Mouse (Mus musculus) bone marrow macrophage, adult 2 months (primary cell): Measurements from ENCODE around the gene Ecel1. TPM values are rescaled to one million over a fixed set of nuclear protein-coding genes. Genes with fewer than 3 reads are reported as not detected.
A peak's percentile ranks its signal among the peaks of the same experiment; 100 is the strongest.

ENCODE experiments used
- H3K27ac ChIP-seq: 2 replicates; pipeline ENCODE4 v1.5.1; 2012; ENCODE audit warnings: low read depth, low read length; ENCODE audit not compliant: insufficient read depth
- H3K4me1 ChIP-seq: 2 replicates; pipeline ENCODE4 v1.6.1; 2012; ENCODE audit warnings: low read length; ENCODE audit not compliant: control insufficient read depth, insufficient read depth
- H3K4me3 ChIP-seq: 2 replicates; pipeline ENCODE4 v1.5.1; 2012; ENCODE audit warnings: mild to moderate bottlenecking, low read length, moderate library complexity; ENCODE audit not compliant: insufficient read depth
- CTCF ChIP-seq: IDR thresholded peaks from 2 replicates; pipeline ENCODE4 v1.5.1; 2012; ENCODE audit warnings: low read depth, mild to moderate bottlenecking, low read length, moderate library complexity
- POLR2A ChIP-seq: IDR thresholded peaks from 2 replicates; pipeline ENCODE4 v1.6.1; 2012; ENCODE audit warnings: mild to moderate bottlenecking, low read depth, low read length, borderline replicate concordance
- polyA plus RNA-seq: library from polyadenylated mRNA; stranded (reverse); fragments of >200 nt; gene quantifications from 2 replicates; pipeline ENCODE4 v1.2.4, GENCODE M21; 2012; ENCODE audit not compliant: missing spikeins, insufficient read depth, insufficient read length

Ecel1 gene
- not detected in 2 replicates for polyA plus RNA-seq

- no peaks in the 10 kb centered on the region for H3K4me1 ChIP-seq
- H3K27ac ChIP-seq, result no peak within 1 kb of the TSS
- TF ChIP-seq POLR2A (no peak), CTCF (no peak)
- H3K4me3 ChIP-seq, result no peak within 1 kb of the TSS
Observed at GRCm38 (mm10) chr1:87156199-87156587, at the start of gene Ecel1. Gene Ecel1 (minus strand): TSS chr1:87156521.

GRCm38 (mm10) chr1:87205502-87205901 is 49.2 kb upstream of the Ecel1 start:
- H3K4me1 ChIP-seq, result peaks cover 19% of the 10 kb centered on the region
- no peak for TF ChIP-seq CTCF
- no peak for TF ChIP-seq POLR2A
- H3K27ac ChIP-seq, result no peak overlapping the region
- H3K4me3 ChIP-seq, result no peak overlapping the region

- TF ChIP-seq POLR2A (no peak), CTCF (no peak)
Observed at GRCm38 (mm10) chr1:87205038-87205437, 48.7 kb upstream of the Ecel1 start.

GRCm38 (mm10) chr1:87204465-87204864 is 48.1 kb upstream of the Ecel1 start, which contains the start of gene Chrng:
Gene Chrng (plus strand): TSS chr1:87204657.
- H3K4me3 ChIP-seq, result no peak within 1 kb of the TSS
- no peak within 1 kb of the TSS for H3K27ac ChIP-seq
- no peak for TF ChIP-seq POLR2A
- TF ChIP-seq CTCF, result no peak
- peaks cover 21% of the 10 kb centered on the region for H3K4me1 ChIP-seq

More at GRCm38 (mm10) chr1:87205038-87205437, 48.7 kb upstream of the Ecel1 start:
- Histone ChIP-seq H3K27ac (no peak overlapping the region), H3K4me3 (no peak overlapping the region), H3K4me1 (peaks cover 21% of the 10 kb centered on the region)

GRCm38 (mm10) chr1:87203779-87204178 is 47.5 kb upstream of the Ecel1 start:
- Histone ChIP-seq H3K27ac (no peak overlapping the region), H3K4me3 (no peak overlapping the region), H3K4me1 (peaks cover 21% of the 10 kb centered on the region)
- TF ChIP-seq CTCF (no peak), POLR2A (no peak)

GRCm38 (mm10) chr1:87201848-87202247 is 45.5 kb upstream of the Ecel1 start:
- Histone ChIP-seq H3K27ac (peak overlapping the region; percentile 30), H3K4me3 (no peak overlapping the region), H3K4me1 (peaks cover 21% of the 10 kb centered on the region)
- TF ChIP-seq POLR2A (no peak), CTCF (no peak)

- Histone ChIP-seq H3K4me1 (peaks cover 21% of the 10 kb centered on the region), H3K4me3 (no peak overlapping the region), H3K27ac (peak overlapping the region; percentile 72)
- TF ChIP-seq CTCF (no peak), POLR2A (no peak)
Observed at GRCm38 (mm10) chr1:87200811-87201210, 44.5 kb upstream of the Ecel1 start.

- Histone ChIP-seq H3K4me3 (no peak overlapping the region), H3K4me1 (peaks cover 17% of the 10 kb centered on the region), H3K27ac (no peak overlapping the region)
- TF ChIP-seq CTCF, result no peak
- TF ChIP-seq POLR2A, result no peak
Observed at GRCm38 (mm10) chr1:87198119-87199065, 42.1 kb upstream of the Ecel1 start.

- no peak overlapping the region for H3K4me3 ChIP-seq
- TF ChIP-seq CTCF (no peak), POLR2A (no peak)
- no peak overlapping the region for H3K27ac ChIP-seq
- H3K4me1 ChIP-seq, result peaks cover 17% of the 10 kb centered on the region
Observed at GRCm38 (mm10) chr1:87197296-87197695, 41.0 kb upstream of the Ecel1 start.

GRCm38 (mm10) chr1:87190429-87190828 is 34.1 kb upstream of the Ecel1 start, which contains the start of gene Chrnd:
Gene Chrnd (plus strand): TSS chr1:87190607.
- TF ChIP-seq POLR2A, result no peak
- no peak for TF ChIP-seq CTCF
- H3K4me3 ChIP-seq, result no peak within 1 kb of the TSS
- no peaks in the 10 kb centered on the region for H3K4me1 ChIP-seq
- no peak within 1 kb of the TSS for H3K27ac ChIP-seq
